ENCODE assay signal across 18 mouse cellular contexts in the genomic region with DNA sequence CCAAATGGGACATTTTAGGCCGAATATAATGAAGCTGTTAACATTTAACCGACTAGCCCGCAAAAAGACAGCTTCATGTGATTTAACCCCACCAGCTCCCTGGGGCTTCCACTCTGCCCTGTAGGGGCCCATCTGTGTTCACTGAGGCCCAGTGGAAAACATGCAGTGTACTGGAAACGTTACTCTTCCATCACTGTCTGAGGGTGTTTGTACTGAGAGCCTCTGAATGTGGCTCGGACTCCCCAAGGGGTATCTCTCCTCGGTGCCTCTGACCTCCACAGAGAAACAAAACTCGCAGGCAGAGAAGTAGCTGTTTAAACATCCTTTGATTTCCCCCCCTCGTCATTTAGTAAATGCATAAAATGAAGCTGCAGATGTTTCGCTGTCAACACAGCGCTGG.
DNase-seq lines count a peak whose midpoint lies in the region; ATAC-seq and TF ChIP-seq lines count a peak whose summit lies in the region.
"Had no signal": no experiment of that assay in that cellular context is flagged by ENCODE, and none has a peak within 500 bp of the region (broad histone marks: within the 10 kb centered on the region; RNA-seq: fewer than 3 reads in every experiment).

No protein-coding gene starts in this region.

- H3K27ac ChIP-seq in forebrain, embryonic 10.5 days = peak overlapping the region; percentile 73
- no peak overlapping the region for H3K27ac ChIP-seq in forebrain, postnatal 0 days (ENCODE audit: low read depth, low read length)
- H3K27ac ChIP-seq in kidney, adult 2 months (ENCODE audit: insufficient read depth, low read depth, low read length) = peak overlapping the region; percentile 13; the same call in 1 of the 2 replicates
- H3K27ac ChIP-seq in CH12.LX (ENCODE audit: insufficient read depth, low read depth) = no peak overlapping the region
- H3K27ac ChIP-seq in forebrain, embryonic 14.5 days (ENCODE audit: low read depth, low read length) = peak overlapping the region; percentile 65; the same call in 1 of the 2 replicates

- 47% methylated on average over 10 of the region's 10 CpGs for WGBS in forebrain, embryonic 10.5 days
- WGBS in forebrain, postnatal 0 days = 29% methylated on average over 10 of the region's 10 CpGs
- 36% methylated on average over 10 of the region's 10 CpGs for WGBS in kidney, adult 2 months
- WGBS in forebrain, embryonic 14.5 days = 22% methylated on average over 10 of the region's 10 CpGs

- dilution Hi-C loops in CH12.LX (cut with MboI; ENCODE audit: extremely low pct_ligation_motif_present, extremely low pct_unique_long_range_greater_than_20kb, low sequenced_read_pairs) = no loop called here

- no peak overlapping the region for H3K9ac ChIP-seq in forebrain, postnatal 0 days
- no peak overlapping the region for H3K9ac ChIP-seq in CH12.LX (ENCODE audit: insufficient read depth, low read depth)
- H3K9ac ChIP-seq in forebrain, embryonic 14.5 days (ENCODE audit: low read length) = no peak overlapping the region
- H3K9ac ChIP-seq: liver, postnatal 0 days had no signal

- H3K4me2 ChIP-seq in forebrain, postnatal 0 days (ENCODE audit: low read depth) = no peak overlapping the region
- no peak overlapping the region for H3K4me2 ChIP-seq in CH12.LX (ENCODE audit: insufficient read depth, low read depth, poor library complexity, severe bottlenecking)
- peak overlapping the region; percentile 20; the same call in 1 of the 2 replicates for H3K4me2 ChIP-seq in forebrain, embryonic 14.5 days (ENCODE audit: low read length)

- TF ChIP-seq CTCF in forebrain, postnatal 0 days (IDR thresholded peaks at IDR 0.05; ENCODE audit: low read depth) = no peak
- TF ChIP-seq CTCF in kidney, adult 2 months (conservative IDR thresholded peaks at IDR 0.05; ENCODE audit: insufficient read depth, insufficient read length, low read depth, low read length) = no peak
- no peak for TF ChIP-seq CTCF in CH12.LX (conservative IDR thresholded peaks at IDR 0.05 in 1 of 2, IDR thresholded peaks at IDR 0.05 in 1 of 2; ENCODE audit: low read depth in 2 of 2, low read length in 2 of 2)

- H3K79me2 ChIP-seq in CH12.LX (replicated peaks; ENCODE audit: control insufficient read depth, extremely low read depth, insufficient read depth, poor library complexity, severe bottlenecking) = no peaks in the 10 kb centered on the region

- H3K4me3 ChIP-seq in forebrain, embryonic 10.5 days = no peak overlapping the region
- H3K4me3 ChIP-seq in forebrain, postnatal 0 days (ENCODE audit: low read depth, low read length) = no peak overlapping the region
- H3K4me3 ChIP-seq in kidney, adult 2 months (ENCODE audit: insufficient read depth, low read depth, low read length) = no peak overlapping the region
- H3K4me3 ChIP-seq in CH12.LX (replicated peaks in 1 of 3; ENCODE audit: low read depth in 2 of 3, low read length in 2 of 3, poor library complexity in 1 of 3) = no peak overlapping the region
- no peak overlapping the region for H3K4me3 ChIP-seq in forebrain, embryonic 14.5 days (ENCODE audit: low read depth, low read length)

- no peaks in the 10 kb centered on the region for H3K36me3 ChIP-seq in forebrain, embryonic 10.5 days (replicated peaks)
- no peaks in the 10 kb centered on the region for H3K36me3 ChIP-seq in forebrain, postnatal 0 days (ENCODE audit: insufficient read depth)
- H3K36me3 ChIP-seq in kidney, adult 2 months (ENCODE audit: control insufficient read depth, insufficient read depth, low read length) = no peaks in the 10 kb centered on the region
- H3K36me3 ChIP-seq in CH12.LX (replicated peaks in 1 of 2; ENCODE audit: control insufficient read depth in 1 of 2, insufficient read depth in 1 of 2, low read length in 1 of 2) = peaks cover 0 to 3% of the 10 kb centered on the region in 2 experiments
- H3K36me3 ChIP-seq in forebrain, embryonic 14.5 days (ENCODE audit: control insufficient read depth, insufficient read depth, low read length) = no peaks in the 10 kb centered on the region

- no peak for TF ChIP-seq EP300 in CH12.LX (IDR thresholded peaks at IDR 0.05; ENCODE audit: low read length)

- ATAC-seq in forebrain, postnatal 0 days = no peak
- no peak; the same call in 1 of the 2 replicates for ATAC-seq in forebrain, embryonic 14.5 days
- ATAC-seq: liver, postnatal 0 days had no signal

- peaks cover 54% of the 10 kb centered on the region for H3K4me1 ChIP-seq in forebrain, embryonic 10.5 days
- H3K4me1 ChIP-seq in forebrain, postnatal 0 days (ENCODE audit: insufficient read depth) = no peaks in the 10 kb centered on the region
- H3K4me1 ChIP-seq in kidney, adult 2 months (ENCODE audit: control insufficient read depth, insufficient read depth, low read length) = peaks cover 22% of the 10 kb centered on the region; the same call in 1 of the 2 replicates
- H3K4me1 ChIP-seq in CH12.LX (ENCODE audit: control insufficient read depth in 1 of 2, insufficient read depth in 2 of 2) = peaks cover 0 to 13% of the 10 kb centered on the region in 2 experiments; a peak in 1 of 4 replicates
- H3K4me1 ChIP-seq in forebrain, embryonic 14.5 days (ENCODE audit: control insufficient read depth, insufficient read depth, low read length) = peaks cover 37% of the 10 kb centered on the region

- H3K27me3 ChIP-seq in forebrain, embryonic 10.5 days (ENCODE audit: poor library complexity, severe bottlenecking) = no peaks in the 10 kb centered on the region
- peaks cover 7% of the 10 kb centered on the region; the same call in 1 of the 2 replicates for H3K27me3 ChIP-seq in forebrain, postnatal 0 days (ENCODE audit: insufficient read depth, low read length)
- no peaks in the 10 kb centered on the region for H3K27me3 ChIP-seq in kidney, adult 2 months (replicated peaks; ENCODE audit: control insufficient read depth, insufficient read depth, low read length)
- no peaks in the 10 kb centered on the region for H3K27me3 ChIP-seq in CH12.LX (replicated peaks)
- H3K27me3 ChIP-seq in forebrain, embryonic 14.5 days (replicated peaks; ENCODE audit: control insufficient read depth, insufficient read depth, low read length) = no peaks in the 10 kb centered on the region

- H3K9me3 ChIP-seq in forebrain, embryonic 10.5 days = no peaks in the 10 kb centered on the region
- no peaks in the 10 kb centered on the region for H3K9me3 ChIP-seq in forebrain, postnatal 0 days (ENCODE audit: low read length)
- H3K9me3 ChIP-seq in CH12.LX (replicated peaks; ENCODE audit: low read length) = peaks cover 25% of the 10 kb centered on the region
- no peaks in the 10 kb centered on the region for H3K9me3 ChIP-seq in forebrain, embryonic 14.5 days (replicated peaks; ENCODE audit: control insufficient read depth, low read length)

- no peak for TF ChIP-seq POLR2A in kidney, adult 2 months (IDR thresholded peaks at IDR 0.05; ENCODE audit: low read depth, low read length)
- TF ChIP-seq POLR2A in CH12.LX (IDR thresholded peaks at IDR 0.05; ENCODE audit: low read depth, low read length) = no peak

- DNase-seq in forebrain, embryonic 10.5 days (ENCODE audit: extremely low spot score, low spot score) = no peak
- DNase-seq in forebrain, postnatal 0 days = no peak
- peak; percentile 36 for DNase-seq in kidney, adult 2 months
- no peak for DNase-seq in kidney, adult 9 months
- peak; percentile 17 for DNase-seq in CH12.LX (ENCODE audit: extremely low read depth)
- DNase-seq in forebrain, embryonic 14.5 days (ENCODE audit: low spot score) = no peak
- no peak for DNase-seq in c-Kit-positive CD71-positive TER-119-positive erythroid progenitor cells, embryonic 14.5 days (ENCODE audit: low spot score)
- no peak for DNase-seq in urinary bladder, postnatal 36 days (ENCODE audit: low spot score in 2 of 2)
- DNase-seq: adrenal gland, postnatal 36 days; cerebellum, adult 9-10 months; gastrocnemius, postnatal 14 days; kidney, postnatal 36 days; layer of hippocampus, adult 9-11 months; liver; liver, postnatal 0 days; lung, postnatal 14 days; spleen, adult 18-20 months; thymus, adult 18-20 months had no signal

- no peak for TF ChIP-seq RAD21 in CH12.LX (IDR thresholded peaks at IDR 0.05; ENCODE audit: low read depth, low read length)

- in situ Hi-C loops in CH12.LX (cut with MboI; ENCODE audit: low pct_ligation_motif_present, low pct_unique_long_range_greater_than_20kb, low sequenced_read_pairs) = no loop called here

TF ChIP-seq in CH12.LX, 34 proteins besides CTCF, POLR2A, EP300 and RAD21:
- TF ChIP-seq ZMIZ1 (IDR thresholded peaks at IDR 0.05; ENCODE audit: low read depth, low read length) (no peak), JUND (conservative IDR thresholded peaks at IDR 0.05; ENCODE audit: low read depth, low read length) (no peak), E2F4 (IDR thresholded peaks at IDR 0.05; ENCODE audit: insufficient replicate concordance, low read depth, low read length) (no peak), MAFK (IDR thresholded peaks at IDR 0.05; ENCODE audit: insufficient replicate concordance, low read length) (no peak), USF2 (conservative IDR thresholded peaks at IDR 0.05; ENCODE audit: low read depth, low read length) (no peak), SMC3 (IDR thresholded peaks at IDR 0.05; ENCODE audit: low read depth, low read length) (no peak), TBP (conservative IDR thresholded peaks at IDR 0.05; ENCODE audit: low read depth, low read length) (no peak), USF1 (IDR thresholded peaks at IDR 0.05; ENCODE audit: low read depth, low read length) (no peak), MXI1 (IDR thresholded peaks at IDR 0.05; ENCODE audit: low read depth, low read length) (no peak)

Comparison
In these comparisons a context has a peak if more than half of its experiments do, and no peak if none do; other contexts are left out.
1. DNase-seq: peak in kidney, adult 2 months (single experiment) and CH12.LX (single experiment); none in forebrain, embryonic 10.5 days (single experiment), forebrain, postnatal 0 days (single experiment), kidney, adult 9 months (single experiment), forebrain, embryonic 14.5 days (single experiment), c-Kit-positive CD71-positive TER-119-positive erythroid progenitor cells, embryonic 14.5 days (single experiment) and urinary bladder, postnatal 36 days (0 of 2).
2. H3K27ac ChIP-seq: peak in forebrain, embryonic 10.5 days (single experiment), kidney, adult 2 months (single experiment) and forebrain, embryonic 14.5 days (single experiment); none in forebrain, postnatal 0 days (single experiment) and CH12.LX (single experiment).